Comparison of ENCODE assay signal across 16 mouse cellular contexts in the genomic region with DNA sequence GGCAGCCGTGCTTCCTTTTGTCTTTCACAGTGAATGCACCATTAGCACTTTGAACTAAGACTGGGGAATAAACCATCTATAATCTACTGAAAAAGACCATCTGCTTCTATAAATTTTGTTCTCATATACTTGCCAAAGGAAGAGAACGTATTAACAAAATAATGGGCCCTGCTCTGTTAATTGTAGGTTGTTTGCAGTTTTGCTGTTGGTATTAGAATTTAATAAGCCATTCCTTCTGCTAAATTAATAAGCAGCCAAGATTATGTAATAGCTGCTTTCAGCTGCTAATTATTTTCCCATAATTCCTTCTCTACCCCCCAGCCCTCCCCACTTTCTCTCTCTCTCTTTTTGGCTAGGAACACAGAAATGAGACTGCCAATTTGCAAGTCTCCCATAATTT.
"Had no signal": no experiment of that assay in that cellular context is flagged by ENCODE, and none has a peak within 500 bp of the region (broad histone marks: within the 10 kb centered on the region; RNA-seq: fewer than 3 reads in every experiment).

No protein-coding gene starts in this region.

- H3K4me2 ChIP-seq: lung, embryonic 14.5 days; midbrain, embryonic 12.5 days; neural tube, embryonic 13.5 days; neural tube, embryonic 15.5 days; stomach, embryonic 15.5 days had no signal

- H3K27ac ChIP-seq: midbrain, embryonic 10.5 days; midbrain, embryonic 12.5 days; neural tube, embryonic 13.5 days; neural tube, embryonic 15.5 days; stomach, embryonic 15.5 days; stomach, postnatal 0 days had no signal

- DNase-seq: lung, adult 18-20 months; lung, embryonic 14.5 days; lung, postnatal 10 days; lung, postnatal 4 days; midbrain, embryonic 14.5 days; right cerebral cortex, postnatal 14 days; thymus, adult 2 months; thymus, postnatal 25 days; thymus, postnatal 4 days had no signal

- H3K9me3 ChIP-seq: midbrain, embryonic 12.5 days; neural tube, embryonic 13.5 days; neural tube, embryonic 15.5 days; stomach, embryonic 15.5 days had no signal

- ATAC-seq: midbrain, embryonic 16.5 days had no signal

- H3K9ac ChIP-seq: lung, embryonic 14.5 days; midbrain, embryonic 12.5 days; neural tube, embryonic 13.5 days; neural tube, embryonic 15.5 days; stomach, embryonic 15.5 days had no signal

- H3K36me3 ChIP-seq: midbrain, embryonic 10.5 days; midbrain, embryonic 12.5 days; neural tube, embryonic 13.5 days; neural tube, embryonic 15.5 days; stomach, embryonic 15.5 days had no signal

- H3K4me3 ChIP-seq: midbrain, embryonic 10.5 days; midbrain, embryonic 12.5 days; neural tube, embryonic 13.5 days; neural tube, embryonic 15.5 days; stomach, embryonic 15.5 days had no signal

- H3K27me3 ChIP-seq: stomach, embryonic 15.5 days had no signal

- H3K4me1 ChIP-seq: midbrain, embryonic 10.5 days; midbrain, embryonic 12.5 days; neural tube, embryonic 13.5 days; neural tube, embryonic 15.5 days; stomach, embryonic 15.5 days had no signal
